Mouse (Mus musculus) embryonic facial prominence, embryonic 15.5 days (tissue): Measurements from ENCODE around the gene Ush2a. TPM values are rescaled to one million over a fixed set of nuclear protein-coding genes. Genes with fewer than 3 reads are reported as not detected.

ENCODE experiments used
- ATAC-seq: fragments of 200-750 bp; cut with Nextera tagmentation; 2 replicates; pipeline ENCODE4 v1.8.0; 2017; ENCODE audit warnings: low read depth, moderate TSS enrichment; ENCODE audit not compliant: insufficient number of reproducible peaks, low FRiP score, low TSS enrichment
- H3K27ac ChIP-seq: fragments of 300-500 bp; sonication (generic); replicated peaks from 2 replicates; pipeline ENCODE4 v1.5.1; 2015; ENCODE audit warnings: mild to moderate bottlenecking, inconsistent platforms
- H3K27me3 ChIP-seq: fragments of 300-500 bp; sonication (generic); 2 replicates; pipeline ENCODE4 v1.6.1; 2015; ENCODE audit warnings: inconsistent platforms
- H3K36me3 ChIP-seq: fragments of 300-500 bp; sonication (generic); 2 replicates; pipeline ENCODE4 v1.6.1; 2015; ENCODE audit warnings: mild to moderate bottlenecking, inconsistent platforms
- H3K4me1 ChIP-seq: fragments of 300-500 bp; sonication (generic); 2 replicates; pipeline ENCODE4 v1.6.1; 2015; ENCODE audit warnings: inconsistent platforms
- H3K4me2 ChIP-seq: fragments of 300-500 bp; sonication (generic); replicated peaks from 2 replicates; pipeline ENCODE4 v1.6.1; 2015; ENCODE audit warnings: mild to moderate bottlenecking, inconsistent platforms
- H3K4me3 ChIP-seq: fragments of 300-500 bp; sonication (generic); replicated peaks from 2 replicates; pipeline ENCODE4 v1.5.1; 2015; ENCODE audit warnings: mild to moderate bottlenecking, inconsistent platforms
- H3K9ac ChIP-seq: fragments of 300-500 bp; sonication (generic); 2 replicates; pipeline ENCODE4 v1.6.1; 2015; ENCODE audit warnings: inconsistent platforms
- H3K9me3 ChIP-seq: fragments of 300-500 bp; sonication (generic); replicated peaks from 2 replicates; pipeline ENCODE4 v1.6.1; 2016; ENCODE audit warnings: inconsistent platforms
- WGBS: fragments of 180-500 bp; shearing (Covaris S2); methylation state at CpG from one replicate; pipeline ENCODE4 v1.1.7; 2015; 5-methylcytosine and 5-hydroxymethylcytosine counted together
- polyA plus RNA-seq: library from polyadenylated mRNA; unstranded; fragments of >200 nt; fragmentation: Nextera tagmentation; extraction: Ambion mirVana; gene quantifications from 2 replicates; pipeline ENCODE4 v1.2.1, GENCODE M21; 2015

The Ush2a gene
- polyA plus RNA-seq, 1 experiment from 2014 or later = 0.04 TPM

- H3K9ac ChIP-seq = no peak overlapping the region
- no peaks in the 10 kb centered on the region for H3K9me3 ChIP-seq
- no peaks in the 10 kb centered on the region for H3K27me3 ChIP-seq
- ATAC-seq = no peak
- no peak overlapping the region for H3K4me3 ChIP-seq
- no peaks in the 10 kb centered on the region for H3K4me1 ChIP-seq
- H3K4me2 ChIP-seq = no peak overlapping the region
- H3K36me3 ChIP-seq = no peaks in the 10 kb centered on the region
- no peak overlapping the region for H3K27ac ChIP-seq
- WGBS = 50% methylated on average over 2 of the region's 2 CpGs
These were observed 126.1 kb downstream of the Ush2a start for GRCm38 (mm10) chr1:188387820-188388471.

GRCm38 (mm10) chr1:188390080-188390479, 128.3 kb downstream of the Ush2a start:
- Histone ChIP-seq H3K4me3 (no peak overlapping the region), H3K4me1 (no peaks in the 10 kb centered on the region), H3K9me3 (no peaks in the 10 kb centered on the region), H3K4me2 (no peak overlapping the region), H3K9ac (no peak overlapping the region), H3K27ac (no peak overlapping the region), H3K36me3 (no peaks in the 10 kb centered on the region), H3K27me3 (no peaks in the 10 kb centered on the region)
- WGBS = 54% methylated on average over 6 of the region's 6 CpGs
- no peak for ATAC-seq

GRCm38 (mm10) chr1:188407176-188407575, 145.4 kb downstream of the Ush2a start:
- H3K9ac ChIP-seq = no peak overlapping the region
- no peaks in the 10 kb centered on the region for H3K27me3 ChIP-seq
- H3K9me3 ChIP-seq = no peaks in the 10 kb centered on the region
- no peak for ATAC-seq
- no peaks in the 10 kb centered on the region for H3K36me3 ChIP-seq
- H3K4me1 ChIP-seq = no peaks in the 10 kb centered on the region
- no peak overlapping the region for H3K4me3 ChIP-seq
- H3K4me2 ChIP-seq = no peak overlapping the region
- H3K27ac ChIP-seq = no peak overlapping the region
- 91% methylated on average over 4 of the region's 4 CpGs for WGBS

GRCm38 (mm10) chr1:188407613-188408386, 146.0 kb downstream of the Ush2a start:
- Histone ChIP-seq H3K27me3 (no peaks in the 10 kb centered on the region), H3K27ac (no peak overlapping the region), H3K36me3 (no peaks in the 10 kb centered on the region), H3K4me1 (no peaks in the 10 kb centered on the region), H3K9me3 (no peaks in the 10 kb centered on the region), H3K4me2 (no peak overlapping the region), H3K9ac (no peak overlapping the region), H3K4me3 (no peak overlapping the region)
- WGBS = 84% methylated on average over 8 of the region's 8 CpGs
- no peak for ATAC-seq

- Histone ChIP-seq H3K4me3 (no peak overlapping the region), H3K9ac (no peak overlapping the region), H3K9me3 (no peaks in the 10 kb centered on the region), H3K4me2 (no peak overlapping the region), H3K4me1 (no peaks in the 10 kb centered on the region), H3K27me3 (no peaks in the 10 kb centered on the region), H3K27ac (no peak overlapping the region), H3K36me3 (no peaks in the 10 kb centered on the region)
- ATAC-seq = no peak
- WGBS = 84% methylated on average over 3 of the region's 3 CpGs
These were observed 148.7 kb downstream of the Ush2a start for GRCm38 (mm10) chr1:188410547-188410946.

GRCm38 (mm10) chr1:188420543-188420942, 158.7 kb downstream of the Ush2a start:
- Histone ChIP-seq H3K4me3 (no peak overlapping the region), H3K9ac (no peak overlapping the region), H3K9me3 (no peaks in the 10 kb centered on the region), H3K27me3 (no peaks in the 10 kb centered on the region), H3K4me2 (no peak overlapping the region), H3K27ac (no peak overlapping the region), H3K36me3 (no peaks in the 10 kb centered on the region), H3K4me1 (no peaks in the 10 kb centered on the region)
- WGBS = 83% methylated on average over 2 of the region's 2 CpGs
- no peak for ATAC-seq

- no peaks in the 10 kb centered on the region for H3K36me3 ChIP-seq
- no peaks in the 10 kb centered on the region for H3K27me3 ChIP-seq
- H3K9ac ChIP-seq = no peak overlapping the region
- WGBS = 64% methylated on average over 6 of the region's 6 CpGs
- ATAC-seq = no peak
- H3K9me3 ChIP-seq = no peaks in the 10 kb centered on the region
- H3K4me2 ChIP-seq = no peak overlapping the region
- no peaks in the 10 kb centered on the region for H3K4me1 ChIP-seq
- no peak overlapping the region for H3K4me3 ChIP-seq
- no peak overlapping the region for H3K27ac ChIP-seq
These were observed 166.3 kb downstream of the Ush2a start for GRCm38 (mm10) chr1:188428172-188428571.

- no peaks in the 10 kb centered on the region for H3K27me3 ChIP-seq
- 61% methylated on average over 3 of the region's 3 CpGs for WGBS
- H3K9ac ChIP-seq = no peak overlapping the region
- no peaks in the 10 kb centered on the region for H3K4me1 ChIP-seq
- H3K9me3 ChIP-seq = no peaks in the 10 kb centered on the region
- no peak overlapping the region for H3K4me2 ChIP-seq
- ATAC-seq = no peak
- H3K36me3 ChIP-seq = no peaks in the 10 kb centered on the region
- H3K27ac ChIP-seq = no peak overlapping the region
- H3K4me3 ChIP-seq = no peak overlapping the region
These were observed 168.9 kb downstream of the Ush2a start for GRCm38 (mm10) chr1:188430689-188431088.

GRCm38 (mm10) chr1:188447964-188448363, 186.1 kb downstream of the Ush2a start:
- 64% methylated on average over 5 of the region's 5 CpGs for WGBS
- Histone ChIP-seq H3K27me3 (no peaks in the 10 kb centered on the region), H3K36me3 (no peaks in the 10 kb centered on the region), H3K9ac (no peak overlapping the region), H3K4me3 (no peak overlapping the region), H3K4me2 (no peak overlapping the region), H3K4me1 (no peaks in the 10 kb centered on the region), H3K27ac (no peak overlapping the region), H3K9me3 (no peaks in the 10 kb centered on the region)
- no peak for ATAC-seq

- Histone ChIP-seq H3K9me3 (no peaks in the 10 kb centered on the region), H3K4me2 (no peak overlapping the region), H3K4me3 (no peak overlapping the region), H3K27me3 (no peaks in the 10 kb centered on the region), H3K4me1 (no peaks in the 10 kb centered on the region), H3K9ac (no peak overlapping the region), H3K27ac (no peak overlapping the region), H3K36me3 (no peaks in the 10 kb centered on the region)
- 57% methylated on average over 13 of the region's 13 CpGs for WGBS
- ATAC-seq = no peak
These were observed 194.8 kb downstream of the Ush2a start for GRCm38 (mm10) chr1:188456466-188457175.

- no peak for ATAC-seq
- WGBS = 42% methylated on average over 13 of the region's 13 CpGs
These were observed 195.6 kb downstream of the Ush2a start for GRCm38 (mm10) chr1:188457221-188458008.

More at GRCm38 (mm10) chr1:188457221-188458008, 195.6 kb downstream of the Ush2a start:
- Histone ChIP-seq H3K4me1 (no peaks in the 10 kb centered on the region), H3K9me3 (no peaks in the 10 kb centered on the region), H3K27me3 (no peaks in the 10 kb centered on the region), H3K4me2 (no peak overlapping the region), H3K27ac (no peak overlapping the region), H3K4me3 (no peak overlapping the region), H3K9ac (no peak overlapping the region), H3K36me3 (no peaks in the 10 kb centered on the region)
